Mouse (Mus musculus) C2C12 (cell line): ENCODE results near the gene Gm17617. TPM values are rescaled to one million over a fixed set of nuclear protein-coding genes. Genes with fewer than 3 reads are reported as not detected.

Experiments used
- H3K27me3 ChIP-seq: one replicate; pipeline ENCODE4 v1.6.1; 2011; ENCODE audit not compliant: control insufficient read depth, insufficient read depth, insufficient read length
- H3K36me3 ChIP-seq: one replicate; pipeline ENCODE4 v1.6.1; 2011; ENCODE audit not compliant: control insufficient read depth, insufficient read depth
- H3K4me3 ChIP-seq: one replicate; pipeline ENCODE4 v1.5.1; 2011; ENCODE audit warnings: mild to moderate bottlenecking, control low read depth; ENCODE audit not compliant: poor library complexity, insufficient read depth, severe bottlenecking
- H3K79me2 ChIP-seq: one replicate; pipeline ENCODE4 v1.6.1; 2011; ENCODE audit not compliant: control insufficient read depth, insufficient read depth
- H3K79me3 ChIP-seq: one replicate; pipeline ENCODE4 v1.6.1; 2011; ENCODE audit warnings: low read depth, control low read depth
- H3ac ChIP-seq: one replicate; pipeline ENCODE3; 2011; ENCODE audit warnings: low read depth; ENCODE audit not compliant: control insufficient read depth, insufficient read length
- CEBPB ChIP-seq: IDR thresholded peaks from one replicate; pipeline ENCODE4 v1.6.1; 2011; ENCODE audit warnings: low read depth, mild to moderate bottlenecking, control low read depth, moderate library complexity
- CTCF ChIP-seq: IDR thresholded peaks from one replicate; pipeline ENCODE4 v1.5.1; 2011; ENCODE audit not compliant: control insufficient read depth, insufficient read depth, insufficient read length
- FOSL1 ChIP-seq: IDR thresholded peaks from one replicate; pipeline ENCODE4 v1.8.0; 2011; ENCODE audit warnings: mild to moderate bottlenecking, low read length; ENCODE audit not compliant: poor library complexity, insufficient read depth, severe bottlenecking
- MAX ChIP-seq: IDR thresholded peaks from one replicate; pipeline ENCODE4 v1.6.1; 2011; ENCODE audit warnings: mild to moderate bottlenecking, control low read depth
- MYOD1 ChIP-seq: IDR thresholded peaks from one replicate; pipeline ENCODE4 v1.6.1; 2011; ENCODE audit warnings: low read depth; ENCODE audit not compliant: control insufficient read depth, insufficient read length
- MYOG ChIP-seq: IDR thresholded peaks from one replicate; pipeline ENCODE4 v1.6.1; 2011; ENCODE audit not compliant: control insufficient read depth, insufficient read length; ENCODE audit errors: extremely low read depth
- USF1 ChIP-seq: IDR thresholded peaks from one replicate; pipeline ENCODE4 v1.6.1; 2011; ENCODE audit warnings: low read depth, mild to moderate bottlenecking, control low read depth, moderate library complexity
- polyA plus RNA-seq: library from polyadenylated mRNA; unstranded; fragments of >200 nt; fragmentation: generic; extraction: Trizol; gene quantifications from one replicate; pipeline ENCODE4 v1.2.1, GENCODE M21; 2012; ENCODE audit warnings: missing spikeins

Gene Gm17617
- polyA plus RNA-seq, 1 experiment: not detected

DNA sequence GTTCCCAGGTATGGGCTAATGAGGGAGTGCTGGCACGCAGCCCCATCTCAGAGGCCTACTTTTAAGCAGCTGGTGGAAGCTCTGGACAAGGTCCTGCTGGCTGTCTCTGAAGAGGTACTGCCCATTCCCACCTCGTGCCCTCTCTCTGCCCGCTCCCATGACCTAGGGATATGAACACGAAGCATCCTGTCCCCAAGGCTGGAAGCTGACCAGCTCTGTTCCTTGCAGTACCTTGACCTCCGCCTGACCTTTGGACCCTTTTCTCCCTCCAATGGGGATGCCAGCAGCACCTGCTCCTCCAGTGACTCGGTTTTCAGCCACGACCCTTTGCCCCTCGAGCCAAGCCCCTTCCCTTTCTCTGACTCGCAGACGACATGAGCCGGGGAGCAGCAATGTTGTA, 34.5 kb upstream of the Gm17617 start:
- no peak for TF ChIP-seq CEBPB
- TF ChIP-seq MAX: no peak
- no peak for TF ChIP-seq FOSL1
- no peak for TF ChIP-seq MYOD1
- no peak for TF ChIP-seq CTCF
- Histone ChIP-seq H3K36me3 (no peaks in the 10 kb centered on the region), H3K27me3 (no peaks in the 10 kb centered on the region), H3ac (no peak overlapping the region), H3K79me2 (no peaks in the 10 kb centered on the region), H3K4me3 (no peak overlapping the region), H3K79me3 (no peaks in the 10 kb centered on the region)

DNA sequence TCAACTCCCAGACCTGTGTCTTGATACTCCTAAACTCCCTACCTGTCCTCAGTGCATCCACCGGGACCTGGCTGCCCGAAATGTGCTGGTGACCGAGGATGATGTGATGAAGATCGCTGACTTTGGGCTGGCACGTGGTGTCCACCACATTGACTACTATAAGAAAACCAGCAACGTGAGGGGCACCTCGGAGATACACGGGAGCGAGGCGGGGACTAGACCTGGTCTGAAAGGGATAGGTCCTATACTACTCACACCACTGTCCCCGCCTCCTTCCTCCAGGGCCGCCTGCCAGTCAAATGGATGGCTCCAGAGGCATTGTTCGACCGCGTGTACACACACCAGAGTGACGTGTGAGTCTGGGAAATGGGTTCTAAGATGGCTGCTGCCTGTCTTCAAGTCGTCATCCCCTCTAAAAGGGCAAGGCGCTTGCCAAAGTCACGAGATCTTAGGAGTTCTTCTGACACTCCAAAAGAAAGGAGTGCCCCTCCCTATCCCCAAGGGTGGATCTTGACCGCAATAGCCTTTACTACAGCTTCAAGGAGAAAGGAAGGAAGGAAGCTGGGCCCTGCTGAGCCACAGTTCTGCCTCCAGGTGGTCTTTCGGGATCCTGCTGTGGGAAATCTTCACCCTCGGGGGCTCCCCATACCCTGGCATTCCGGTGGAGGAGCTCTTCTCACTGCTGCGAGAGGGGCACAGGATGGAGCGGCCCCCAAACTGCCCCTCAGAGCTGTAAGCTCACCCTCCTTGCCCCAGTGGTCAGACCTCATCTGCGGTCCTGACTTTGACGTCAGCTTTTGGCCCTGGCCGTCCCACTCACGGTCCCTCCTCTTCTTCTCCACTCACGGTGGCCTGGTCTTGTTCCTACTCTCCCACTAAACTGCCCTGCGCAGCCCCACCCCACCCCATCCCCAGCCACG, 33.7 kb upstream of the Gm17617 start:
- Histone ChIP-seq H3K79me3 (no peaks in the 10 kb centered on the region), H3K27me3 (no peaks in the 10 kb centered on the region), H3K36me3 (no peaks in the 10 kb centered on the region), H3K79me2 (no peaks in the 10 kb centered on the region), H3ac (no peak overlapping the region), H3K4me3 (no peak overlapping the region)
- no peak for TF ChIP-seq MYOD1
- no peak for TF ChIP-seq FOSL1
- no peak for TF ChIP-seq CTCF
- no peak for TF ChIP-seq MAX
- no peak for TF ChIP-seq MYOG
- TF ChIP-seq CEBPB: no peak
- no peak for TF ChIP-seq USF1

DNA sequence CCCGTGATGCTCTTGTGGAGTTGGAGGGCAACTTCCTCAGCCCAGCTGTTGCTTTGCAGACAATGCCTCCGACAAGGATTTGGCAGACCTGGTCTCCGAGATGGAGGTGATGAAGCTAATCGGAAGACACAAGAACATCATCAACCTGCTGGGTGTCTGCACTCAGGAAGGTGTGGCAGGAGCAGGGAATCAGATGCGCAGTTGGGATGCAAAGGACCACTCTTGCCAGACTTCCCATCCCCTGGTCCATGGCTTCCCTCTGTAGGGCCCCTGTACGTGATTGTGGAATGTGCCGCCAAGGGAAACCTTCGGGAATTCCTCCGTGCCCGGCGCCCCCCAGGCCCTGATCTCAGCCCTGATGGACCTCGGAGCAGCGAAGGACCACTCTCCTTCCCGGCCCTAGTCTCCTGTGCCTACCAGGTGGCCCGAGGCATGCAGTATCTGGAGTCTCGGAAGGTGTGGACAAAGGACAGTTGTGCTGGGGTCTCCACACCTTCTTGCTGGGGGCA, 32.5 kb upstream of the Gm17617 start:
- no peak for TF ChIP-seq MYOD1
- TF ChIP-seq CTCF: no peak
- no peak for TF ChIP-seq CEBPB
- TF ChIP-seq MAX: no peak
- no peak for TF ChIP-seq MYOG
- Histone ChIP-seq H3K4me3 (no peak overlapping the region), H3K27me3 (no peaks in the 10 kb centered on the region), H3K79me3 (no peaks in the 10 kb centered on the region), H3K36me3 (no peaks in the 10 kb centered on the region), H3ac (no peak overlapping the region), H3K79me2 (no peaks in the 10 kb centered on the region)

DNA sequence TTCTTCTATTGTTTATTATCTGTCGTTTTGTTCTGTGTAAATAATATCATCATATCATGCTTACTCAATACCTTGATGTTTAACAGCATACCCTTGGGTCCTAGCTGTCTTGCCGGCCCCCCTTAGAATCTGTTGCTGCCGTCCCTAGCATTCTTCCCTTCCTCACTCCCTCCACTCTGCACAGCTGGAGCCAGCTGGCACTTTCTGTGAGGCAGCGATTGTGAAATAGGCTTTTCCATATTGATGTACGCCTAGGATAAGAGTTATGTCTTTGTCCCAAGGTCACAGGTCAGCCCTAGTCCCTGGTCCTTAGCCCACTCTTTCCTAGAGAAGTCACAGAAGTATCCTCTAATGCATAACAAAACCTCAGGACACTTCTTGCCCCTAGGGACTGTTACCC, 30.2 kb upstream of the Gm17617 start:
- no peaks in the 10 kb centered on the region for H3K79me3 ChIP-seq
- H3ac ChIP-seq: no peak overlapping the region
- H3K36me3 ChIP-seq: no peaks in the 10 kb centered on the region
- no peaks in the 10 kb centered on the region for H3K27me3 ChIP-seq
- H3K79me2 ChIP-seq: no peaks in the 10 kb centered on the region
- H3K4me3 ChIP-seq: no peak overlapping the region
- TF ChIP-seq MAX (no peak), CTCF (no peak), MYOG (no peak), FOSL1 (no peak), MYOD1 (no peak), USF1 (no peak), CEBPB (no peak)

DNA sequence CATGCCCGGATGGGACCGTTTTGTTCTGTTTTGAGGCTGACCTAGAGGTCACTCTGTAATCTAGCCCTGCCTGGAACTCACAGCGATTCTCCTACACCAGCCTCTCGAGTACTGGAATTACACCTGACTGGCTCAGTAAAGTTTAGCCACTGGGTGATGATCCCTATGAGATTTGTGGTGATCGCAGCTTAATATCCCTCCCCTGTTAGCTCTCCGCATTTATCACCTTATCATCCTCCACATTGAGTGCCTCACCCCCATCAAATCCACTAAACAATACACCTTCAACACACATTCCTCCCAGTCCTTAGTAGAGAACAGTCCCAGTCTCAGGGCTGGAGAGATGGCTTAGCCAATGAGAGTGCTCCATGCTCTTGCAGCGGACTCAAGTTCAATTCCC, 29.0 kb upstream of the Gm17617 start:
- TF ChIP-seq CEBPB (no peak), MAX (no peak), USF1 (no peak), MYOG (no peak), MYOD1 (no peak), CTCF (no peak), FOSL1 (no peak)
- Histone ChIP-seq H3K27me3 (no peaks in the 10 kb centered on the region), H3K79me2 (no peaks in the 10 kb centered on the region), H3K36me3 (no peaks in the 10 kb centered on the region), H3ac (no peak overlapping the region), H3K79me3 (no peaks in the 10 kb centered on the region), H3K4me3 (no peak overlapping the region)

DNA sequence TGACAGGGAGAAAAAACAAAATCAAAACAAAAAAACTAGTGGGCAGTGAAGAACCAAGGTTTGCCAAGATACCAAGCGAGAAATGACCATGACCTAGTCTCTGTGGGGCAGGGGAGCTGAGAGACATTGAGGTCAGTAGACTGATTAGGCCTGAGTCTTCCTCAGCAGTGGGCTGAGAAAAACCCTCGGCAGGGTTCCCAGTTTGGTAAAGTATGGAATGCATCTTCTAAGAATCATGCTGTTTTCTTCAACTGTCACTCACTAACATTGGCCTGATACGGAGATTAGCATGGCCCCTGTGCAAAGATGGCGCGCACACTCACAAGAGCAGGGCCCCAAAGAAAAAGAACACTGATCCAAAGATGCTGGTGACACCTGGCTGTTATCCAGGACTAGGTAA, 20.6 kb upstream of the Gm17617 start:
- Histone ChIP-seq H3K36me3 (no peaks in the 10 kb centered on the region), H3K27me3 (no peaks in the 10 kb centered on the region), H3ac (no peak overlapping the region), H3K4me3 (no peak overlapping the region), H3K79me2 (no peaks in the 10 kb centered on the region), H3K79me3 (no peaks in the 10 kb centered on the region)
- TF ChIP-seq MYOG (no peak), CEBPB (no peak), CTCF (no peak), USF1 (no peak), MAX (no peak), MYOD1 (no peak), FOSL1 (no peak)
